Mouse (Mus musculus) CH12.LX (cell line): Measurements from ENCODE around the gene Abcc3. TPM values are rescaled to one million over a fixed set of nuclear protein-coding genes. Genes with fewer than 3 reads are reported as not detected.

Experiments
- DNase-seq: peaks from one replicate; pipeline ENCODE4 v3.0.0-alpha.2; 2013; ENCODE audit errors: extremely low read depth
- H3K27ac ChIP-seq: 2 replicates; pipeline ENCODE4 v1.5.1; 2012; ENCODE audit warnings: low read depth, mild to moderate bottlenecking, control low read depth, moderate library complexity; ENCODE audit not compliant: insufficient read depth
- H3K27me3 ChIP-seq: replicated peaks from 2 replicates; pipeline ENCODE3; 2012; ENCODE audit warnings: inconsistent platforms
- H3K36me3 ChIP-seq, 2 experiments: replicated peaks in 1 of 2; 2 replicates each; pipeline versions ENCODE3 to v1.6.1; 2012; ENCODE audit warnings: inconsistent platforms in 1 of 2, low read length in 1 of 2, mild to moderate bottlenecking in 1 of 2, mixed read lengths in 1 of 2, moderate library complexity in 1 of 2; ENCODE audit not compliant: control insufficient read depth in 1 of 2, insufficient read depth in 1 of 2
- H3K4me1 ChIP-seq, 2 experiments: 2 replicates each; pipeline ENCODE4 v1.6.1; 2012; ENCODE audit warnings: inconsistent platforms in 1 of 2, moderate library complexity in 1 of 2; ENCODE audit not compliant: insufficient read depth in 2 of 2, control insufficient read depth in 1 of 2
- H3K4me2 ChIP-seq: 2 replicates; pipeline ENCODE4 v1.6.1; 2012; ENCODE audit warnings: low read depth, mild to moderate bottlenecking, control low read depth; ENCODE audit not compliant: poor library complexity, insufficient read depth, severe bottlenecking
- H3K4me3 ChIP-seq, 3 experiments: fragments of 150-350 bp in 1 of 3; sonication (generic) in 1 of 3; replicated peaks in 1 of 3; 2 replicates each; pipeline versions ENCODE3 to v1.5.1; 2011 to 2012; ENCODE audit warnings: low read depth in 2 of 3, low read length in 2 of 3, mild to moderate bottlenecking in 2 of 3, moderate library complexity in 2 of 3, control low read depth in 1 of 3, improper control_type of control experiment in 1 of 3, inconsistent platforms in 1 of 3, mixed read lengths in 1 of 3; ENCODE audit not compliant: poor library complexity in 1 of 3
- H3K79me2 ChIP-seq: replicated peaks from 2 replicates; pipeline ENCODE4 v1.6.1; 2012; ENCODE audit warnings: mild to moderate bottlenecking, moderate library complexity; ENCODE audit not compliant: control insufficient read depth, poor library complexity, insufficient read depth, severe bottlenecking; ENCODE audit errors: extremely low read depth
- H3K9ac ChIP-seq: 2 replicates; pipeline ENCODE4 v1.6.1; 2012; ENCODE audit warnings: low read depth, mild to moderate bottlenecking, control low read depth, moderate library complexity; ENCODE audit not compliant: insufficient read depth
- H3K9me3 ChIP-seq: replicated peaks from 2 replicates; pipeline ENCODE3; 2012; ENCODE audit warnings: low read length, inconsistent platforms, mixed read lengths
- CHD1 ChIP-seq: IDR thresholded peaks from 2 replicates; pipeline ENCODE4 v1.6.1; 2012; ENCODE audit warnings: low read depth, low read length, improper control_type of control experiment, inconsistent platforms
- CTCF ChIP-seq, 2 experiments: IDR thresholded peaks in 1 of 2; conservative IDR thresholded peaks in 1 of 2; 2 replicates each; pipeline ENCODE4 v1.5.1; 2011 to 2012; ENCODE audit warnings: low read depth in 2 of 2, low read length in 2 of 2, improper control_type of control experiment in 1 of 2, inconsistent platforms in 1 of 2, mild to moderate bottlenecking in 1 of 2, moderate library complexity in 1 of 2
- ELF1 ChIP-seq: IDR thresholded peaks from 2 replicates; pipeline ENCODE4 v1.6.1; 2014; ENCODE audit warnings: low read depth, mild to moderate bottlenecking, inconsistent platforms, low read length, improper control_type of control experiment
- EP300 ChIP-seq: IDR thresholded peaks from 2 replicates; pipeline ENCODE4 v1.6.1; 2011; ENCODE audit warnings: low read length, improper control_type of control experiment
- ETS1 ChIP-seq: conservative IDR thresholded peaks from 2 replicates; pipeline ENCODE4 v1.6.1; 2012; ENCODE audit warnings: low read depth, mild to moderate bottlenecking, inconsistent platforms, low read length, improper control_type of control experiment, moderate library complexity
- GABPA ChIP-seq: IDR thresholded peaks from 2 replicates; pipeline ENCODE4 v1.6.1; 2012; ENCODE audit warnings: low read depth, low read length, improper control_type of control experiment, inconsistent platforms; ENCODE audit not compliant: insufficient replicate concordance
- HCFC1 ChIP-seq: IDR thresholded peaks from 2 replicates; pipeline ENCODE4 v1.6.1; 2012; ENCODE audit warnings: low read depth, mild to moderate bottlenecking, inconsistent platforms, low read length, improper control_type of control experiment
- IRF4 ChIP-seq: IDR thresholded peaks from 2 replicates; pipeline ENCODE4 v1.6.1; 2014; ENCODE audit warnings: low read depth, mild to moderate bottlenecking, inconsistent platforms, low read length, improper control_type of control experiment
- JUND ChIP-seq: conservative IDR thresholded peaks from 2 replicates; pipeline ENCODE4 v1.6.1; 2011; ENCODE audit warnings: low read depth, low read length, improper control_type of control experiment
- KAT2A ChIP-seq: IDR thresholded peaks from 2 replicates; pipeline ENCODE4 v1.6.1; 2012; ENCODE audit warnings: low read length, improper control_type of control experiment, inconsistent platforms; ENCODE audit not compliant: insufficient replicate concordance
- MAX ChIP-seq: IDR thresholded peaks from 2 replicates; pipeline ENCODE4 v1.6.1; 2011; ENCODE audit warnings: low read length, improper control_type of control experiment
- MAZ ChIP-seq: IDR thresholded peaks from 2 replicates; pipeline ENCODE4 v1.6.1; 2012; ENCODE audit warnings: low read depth, mild to moderate bottlenecking, inconsistent platforms, low read length, improper control_type of control experiment, moderate library complexity
- MEF2A ChIP-seq: IDR thresholded peaks from 2 replicates; pipeline ENCODE4 v1.6.1; 2014; ENCODE audit warnings: low read depth, mild to moderate bottlenecking, inconsistent platforms, low read length, improper control_type of control experiment, borderline replicate concordance
- MYC ChIP-seq: IDR thresholded peaks from 2 replicates; pipeline ENCODE4 v1.6.1; 2011; ENCODE audit warnings: low read depth, mild to moderate bottlenecking, improper control_type of control experiment, low read length
- NELFE ChIP-seq: IDR thresholded peaks from 2 replicates; pipeline ENCODE4 v1.6.1; 2011; ENCODE audit warnings: low read depth, low read length, improper control_type of control experiment
- POLR2AphosphoS2 ChIP-seq: IDR thresholded peaks from 2 replicates; pipeline ENCODE4 v1.6.1; 2011; ENCODE audit warnings: low read depth, low read length, improper control_type of control experiment
- RAD21 ChIP-seq: IDR thresholded peaks from 2 replicates; pipeline ENCODE4 v1.6.1; 2011; ENCODE audit warnings: low read depth, mild to moderate bottlenecking, low read length, improper control_type of control experiment, moderate library complexity
- RCOR1 ChIP-seq: conservative IDR thresholded peaks from 2 replicates; pipeline ENCODE4 v1.6.1; 2012; ENCODE audit warnings: low read depth, mild to moderate bottlenecking, inconsistent platforms, low read length, improper control_type of control experiment
- SMC3 ChIP-seq: IDR thresholded peaks from 2 replicates; pipeline ENCODE4 v1.6.1; 2011; ENCODE audit warnings: low read depth, low read length, improper control_type of control experiment
- TBP ChIP-seq: conservative IDR thresholded peaks from 2 replicates; pipeline ENCODE4 v1.6.1; 2011; ENCODE audit warnings: low read depth, low read length, improper control_type of control experiment
- TCF12 ChIP-seq: IDR thresholded peaks from 2 replicates; pipeline ENCODE4 v1.6.1; 2014; ENCODE audit warnings: low read depth, mild to moderate bottlenecking, inconsistent platforms, low read length, improper control_type of control experiment
- USF1 ChIP-seq: IDR thresholded peaks from 2 replicates; pipeline ENCODE4 v1.6.1; 2014; ENCODE audit warnings: low read depth, mild to moderate bottlenecking, inconsistent platforms, low read length, improper control_type of control experiment
- USF2 ChIP-seq: conservative IDR thresholded peaks from 2 replicates; pipeline ENCODE4 v1.6.1; 2011; ENCODE audit warnings: low read depth, low read length, improper control_type of control experiment
- ZC3H11A ChIP-seq: IDR thresholded peaks from 2 replicates; pipeline ENCODE4 v1.6.1; 2012; ENCODE audit warnings: low read depth, mild to moderate bottlenecking, inconsistent platforms, low read length, improper control_type of control experiment
- ZKSCAN1 ChIP-seq: IDR thresholded peaks from 2 replicates; pipeline ENCODE4 v1.6.1; 2012; ENCODE audit warnings: low read depth, inconsistent platforms, low read length, improper control_type of control experiment, borderline replicate concordance
- ZMIZ1 ChIP-seq: IDR thresholded peaks from 2 replicates; pipeline ENCODE4 v1.6.1; 2012; ENCODE audit warnings: low read depth, mild to moderate bottlenecking, inconsistent platforms, low read length, improper control_type of control experiment
- ZNF384 ChIP-seq: IDR thresholded peaks from 2 replicates; pipeline ENCODE4 v1.6.1; 2012; ENCODE audit warnings: low read depth, low read length, improper control_type of control experiment, inconsistent platforms
- dilution Hi-C: fragments of 300-500 bp; cut with MboI; formaldehyde crosslinking; loops from 2 replicates; pipeline ENCODE4 v1.14.3; 2020; ENCODE audit warnings: low sequenced_read_pairs; ENCODE audit not compliant: extremely low pct_unique_long_range_greater_than_20kb, extremely low pct_ligation_motif_present
- in situ Hi-C: fragments of 300-500 bp; cut with MboI; formaldehyde crosslinking; loops from 3 replicates; pipeline ENCODE4 v1.14.3; 2019; ENCODE audit warnings: low sequenced_read_pairs, low pct_ligation_motif_present, low pct_unique_long_range_greater_than_20kb, mixed read lengths
- polyA plus RNA-seq: library from polyadenylated mRNA; unstranded; fragments of >175 nt; gene quantifications from 2 replicates; pipeline ENCODE4 v1.2.1, GENCODE M21; 2012; ENCODE audit warnings: low read depth; ENCODE audit not compliant: insufficient read length
- total RNA-seq, 2 experiments: library from RNA; depleted of rRNA; stranded (reverse); fragments of 300-350 nt in 1 of 2; fragments of >200 nt in 1 of 2; gene quantifications; 2 replicates each; pipeline ENCODE4 v1.2.3; 2012 to 2014

Gene Abcc3
- total and polyA plus RNA-seq, 3 experiments = 0.21 to 0.66 (median 0.40) TPM

- TF ChIP-seq ETS1 (peak; percentile 53; the same call in 1 of the 2 replicates), KAT2A (0 out of 2 replicates have a peak, but pooled peaks have one; percentile 70), ZC3H11A (no peak), EP300 (peak; percentile 20; the same call in 1 of the 2 replicates), POLR2AphosphoS2 (no peak), RAD21 (no peak; the same call in 1 of the 2 replicates), ZMIZ1 (peak; percentile 51), JUND (no peak), MEF2A (peak; percentile 56; the same call in 1 of the 2 replicates), TBP (peak; percentile 79), USF2 (no peak)
Measured at GRCm38 (mm10) chr11:94420991-94421390, 28.2 kb upstream of the Abcc3 start (continued).

DNA sequence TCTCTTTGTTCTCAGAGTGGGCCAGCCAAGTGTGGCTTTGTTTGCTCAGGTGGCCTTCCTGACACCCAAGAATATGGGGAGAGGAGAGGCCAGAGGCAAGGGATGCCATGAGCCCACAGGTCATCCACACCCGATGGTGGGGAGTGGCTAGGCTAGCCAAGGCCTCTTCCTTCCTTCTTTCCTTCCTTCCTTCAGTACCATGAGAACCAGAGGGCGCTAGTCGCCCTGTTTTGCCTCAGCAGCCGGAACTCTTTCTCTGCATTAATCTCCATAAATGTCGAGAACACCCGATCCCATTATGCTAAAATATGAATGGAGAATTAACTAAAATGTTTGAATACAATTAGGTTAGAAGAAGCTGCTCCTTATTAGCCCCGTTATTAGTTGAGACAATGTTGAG, 27.5 kb upstream of the Abcc3 start:
- dilution Hi-C loops (no loop called here), in situ Hi-C loops (loop anchor here (5.0 kb wide), 1 partner anchor 62 kb away; no protein-coding TSS in a partner anchor)
- peak overlapping the region; percentile 42 for H3K9ac ChIP-seq
- peaks cover 26 to 43% of the 10 kb centered on the region in 2 experiments for H3K4me1 ChIP-seq
- H3K27me3 ChIP-seq = no peaks in the 10 kb centered on the region
- TF ChIP-seq MAZ = 0 out of 2 replicates have a peak, but pooled peaks have one; percentile 34
- TF ChIP-seq CTCF (conservative IDR thresholded peaks at IDR 0.05 in 1 of 2, IDR thresholded peaks at IDR 0.05 in 1 of 2; ENCODE audit: low read depth in 2 of 2, low read length in 2 of 2) = peak; percentile 10 to 93; a peak in 2 of 4 replicates
- TF ChIP-seq GABPA = no peak
- TF ChIP-seq ZNF384 = no peak
- TF ChIP-seq TCF12 = 0 out of 2 replicates have a peak, but pooled peaks have one; percentile 38
- peak; percentile 83 for TF ChIP-seq ZC3H11A
- peak; percentile 74 for TF ChIP-seq IRF4
- 0 out of 2 replicates have a peak, but pooled peaks have one; percentile 23 for TF ChIP-seq JUND
- 0 out of 2 replicates have a peak, but pooled peaks have one; percentile 18 for TF ChIP-seq MAX
- TF ChIP-seq NELFE = peak; percentile 57; the same call in 1 of the 2 replicates
- TF ChIP-seq RAD21 = peak; percentile 90
- no peak for TF ChIP-seq USF1
- TF ChIP-seq SMC3 = peak; percentile 97
- 0 out of 2 replicates have a peak, but pooled peaks have one; percentile 19 for TF ChIP-seq MYC
- no peak for TF ChIP-seq ZKSCAN1
- TF ChIP-seq MEF2A = peak; percentile 67; the same call in 1 of the 2 replicates
- TF ChIP-seq EP300 = peak; percentile 18; the same call in 1 of the 2 replicates
- peak; percentile 61 for TF ChIP-seq RCOR1
- TF ChIP-seq HCFC1 = peak; percentile 60
- peak; percentile 82 for TF ChIP-seq ELF1
- TF ChIP-seq CHD1 = peak; percentile 24; the same call in 1 of the 2 replicates
- no peaks in the 10 kb centered on the region for H3K9me3 ChIP-seq
- H3K27ac ChIP-seq = no peak overlapping the region
- H3K4me2 ChIP-seq = peak overlapping the region; percentile 76; the same call in 1 of the 2 replicates
- peaks cover 0 to 9% of the 10 kb centered on the region in 2 experiments for H3K36me3 ChIP-seq
- DNase-seq = peak; percentile 74
- no peaks in the 10 kb centered on the region for H3K79me2 ChIP-seq
- H3K4me3 ChIP-seq = peak overlapping the region in 2 of 3 experiments; percentile 23 to 52
